Mouse (Mus musculus): ENCODE data around the gene Thrb. TPM values are rescaled to one million over a fixed set of nuclear protein-coding genes. Genes with fewer than 3 reads are reported as not detected.

Gene Thrb
- polyA plus RNA-seq (2016; fragmentation: Nextera tagmentation; extraction: Ambion mirVana): 1.3 and 1.9 TPM in 2 replicates

DNA sequence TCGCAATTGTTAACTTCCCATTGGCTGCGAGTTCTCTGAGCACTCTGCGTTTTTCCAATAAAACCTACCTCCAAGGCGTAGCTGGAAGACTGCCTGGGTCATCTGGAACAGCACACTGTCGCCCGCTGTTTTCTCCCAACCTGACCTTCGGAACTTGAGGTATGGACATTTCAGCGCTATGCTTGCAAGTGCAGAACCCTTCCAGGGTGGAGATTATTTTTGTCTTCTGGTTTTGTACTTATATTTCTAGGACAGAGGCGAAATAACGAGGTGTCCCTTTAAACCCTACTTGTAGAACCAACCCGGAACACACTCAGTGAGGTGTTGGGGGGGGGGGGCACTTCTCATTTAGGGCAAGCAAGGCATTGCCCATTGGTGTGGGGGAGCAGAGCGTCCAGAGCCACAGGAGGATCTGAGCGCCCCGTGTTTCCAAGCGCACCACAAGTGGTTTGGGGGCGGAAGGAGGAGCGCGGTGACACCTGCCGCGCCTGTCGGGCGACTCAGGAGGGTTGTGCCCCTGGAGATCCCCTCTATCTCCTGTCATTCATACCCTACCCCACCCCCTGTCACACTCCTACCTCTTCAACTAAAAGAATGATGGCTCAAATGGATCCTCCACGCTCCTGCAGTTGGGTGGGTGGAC, at the start of gene Thrb:
Gene Thrb, plus strand, starts transcription at position 576 of the 643 bp plus-strand sequence.
- H3K9me3 ChIP-seq: no peaks in the 10 kb centered on the region
- H3K4me3 ChIP-seq: peak within 1 kb of the TSS; percentile 63
- peaks cover 15% of the 10 kb centered on the region for H3K27me3 ChIP-seq
- no peak within 1 kb of the TSS for H3K27ac ChIP-seq (replicated peaks)
- ATAC-seq (ENCODE audit: low FRiP score, low read depth): no peak; the same call in none of the 2 replicates
- WGBS: 2% methylated on average over 23 of the region's 23 CpGs
- H3K9ac ChIP-seq (replicated peaks): peak within 1 kb of the TSS; percentile 69
- peak within 1 kb of the TSS; percentile 98 for H3K4me2 ChIP-seq (replicated peaks)
- H3K36me3 ChIP-seq: no peaks in the 10 kb centered on the region
- peaks cover 15% of the 10 kb centered on the region for H3K4me1 ChIP-seq

DNA sequence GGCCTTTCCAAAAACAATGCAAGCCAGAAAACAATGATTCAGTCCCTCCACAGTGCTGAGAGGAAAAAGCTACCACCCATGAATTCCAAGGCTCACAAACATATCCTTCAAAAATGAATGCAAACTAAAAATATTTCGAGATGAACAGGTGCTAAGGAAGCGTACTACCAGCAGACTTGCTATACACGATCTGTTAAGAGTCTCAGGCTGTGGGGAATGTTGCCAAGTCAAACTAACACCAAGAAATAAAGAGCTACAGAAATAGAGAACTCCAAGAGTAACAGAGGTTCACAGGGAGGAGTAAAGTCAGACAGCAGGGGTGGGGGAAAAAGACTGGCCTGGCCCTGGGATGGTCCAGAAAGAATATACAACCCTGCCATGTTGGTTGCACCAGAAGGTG, 38.4 kb upstream of the Thrb start:
- Histone ChIP-seq H3K4me3 (no peak overlapping the region), H3K9me3 (no peaks in the 10 kb centered on the region), H3K27me3 (no peaks in the 10 kb centered on the region), H3K4me2 (replicated peaks) (no peak overlapping the region), H3K9ac (replicated peaks) (no peak overlapping the region), H3K36me3 (no peaks in the 10 kb centered on the region), H3K27ac (replicated peaks) (no peak overlapping the region), H3K4me1 (no peaks in the 10 kb centered on the region)
- ATAC-seq (ENCODE audit: low FRiP score, low read depth): no peak
- 81% methylated on average over 3 of the region's 3 CpGs for WGBS

DNA sequence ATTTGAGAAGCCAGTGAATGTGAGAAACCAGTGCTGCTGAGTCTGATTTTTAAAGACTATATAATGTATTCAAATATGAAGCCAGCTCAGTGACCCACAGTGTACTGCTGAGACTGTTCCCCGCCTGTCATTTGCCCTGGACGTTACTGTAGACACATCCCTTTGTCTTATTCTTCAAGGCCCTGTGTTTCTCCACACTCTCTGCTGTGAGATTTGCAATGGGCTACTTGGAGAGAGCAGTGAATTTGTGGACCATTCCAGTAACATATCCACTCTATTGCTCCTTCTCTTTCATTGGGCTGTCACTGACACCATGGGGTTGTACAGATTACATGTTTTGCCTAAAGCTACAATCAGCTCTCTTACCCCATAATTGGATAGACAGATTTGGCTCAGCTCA, 36.1 kb upstream of the Thrb start:
- ATAC-seq (ENCODE audit: low FRiP score, low read depth): no peak; the same call in 1 of the 2 replicates
- 59% methylated on average over 2 of the region's 2 CpGs for WGBS
- H3K27me3 ChIP-seq: no peaks in the 10 kb centered on the region
- no peak overlapping the region for H3K9ac ChIP-seq (replicated peaks)
- H3K4me3 ChIP-seq: no peak overlapping the region
- H3K4me1 ChIP-seq: no peaks in the 10 kb centered on the region
- H3K9me3 ChIP-seq: no peaks in the 10 kb centered on the region
- no peak overlapping the region for H3K4me2 ChIP-seq (replicated peaks)
- no peaks in the 10 kb centered on the region for H3K36me3 ChIP-seq
- no peak overlapping the region for H3K27ac ChIP-seq (replicated peaks)

DNA sequence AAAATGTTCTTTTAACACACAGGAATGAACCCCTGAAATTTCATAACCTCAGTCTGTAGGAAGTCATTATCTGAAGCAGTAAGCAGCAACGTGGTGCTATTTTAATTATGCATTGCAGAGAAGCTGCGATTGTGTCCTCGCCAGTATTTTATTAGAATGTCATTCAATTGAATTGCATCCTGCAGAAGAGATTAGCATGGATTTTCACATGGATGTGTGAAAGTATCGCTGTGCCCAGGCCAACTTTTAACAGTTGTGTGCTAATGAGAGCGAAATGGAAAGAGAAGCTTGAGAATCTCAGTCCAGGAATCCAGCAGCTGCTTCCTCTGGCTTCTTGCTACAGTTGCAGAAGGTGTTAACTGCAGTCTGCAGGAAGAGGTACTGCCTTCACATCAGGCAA, 30.8 kb upstream of the Thrb start:
- H3K36me3 ChIP-seq: no peaks in the 10 kb centered on the region
- whole genome bisulfite sequencing: 67% methylated on average over 5 of the region's 5 CpGs
- H3K9ac ChIP-seq (replicated peaks): no peak overlapping the region
- H3K4me2 ChIP-seq (replicated peaks): no peak overlapping the region
- 0 out of 2 replicates have a peak, but pooled peaks cover 7% of the 10 kb centered on the region for H3K27me3 ChIP-seq
- H3K9me3 ChIP-seq: no peaks in the 10 kb centered on the region
- H3K4me1 ChIP-seq: peaks cover 6% of the 10 kb centered on the region; the same call in 1 of the 2 replicates
- H3K27ac ChIP-seq (replicated peaks): no peak overlapping the region
- no peak overlapping the region for H3K4me3 ChIP-seq
- ATAC-seq (ENCODE audit: low FRiP score, low read depth): no peak

DNA sequence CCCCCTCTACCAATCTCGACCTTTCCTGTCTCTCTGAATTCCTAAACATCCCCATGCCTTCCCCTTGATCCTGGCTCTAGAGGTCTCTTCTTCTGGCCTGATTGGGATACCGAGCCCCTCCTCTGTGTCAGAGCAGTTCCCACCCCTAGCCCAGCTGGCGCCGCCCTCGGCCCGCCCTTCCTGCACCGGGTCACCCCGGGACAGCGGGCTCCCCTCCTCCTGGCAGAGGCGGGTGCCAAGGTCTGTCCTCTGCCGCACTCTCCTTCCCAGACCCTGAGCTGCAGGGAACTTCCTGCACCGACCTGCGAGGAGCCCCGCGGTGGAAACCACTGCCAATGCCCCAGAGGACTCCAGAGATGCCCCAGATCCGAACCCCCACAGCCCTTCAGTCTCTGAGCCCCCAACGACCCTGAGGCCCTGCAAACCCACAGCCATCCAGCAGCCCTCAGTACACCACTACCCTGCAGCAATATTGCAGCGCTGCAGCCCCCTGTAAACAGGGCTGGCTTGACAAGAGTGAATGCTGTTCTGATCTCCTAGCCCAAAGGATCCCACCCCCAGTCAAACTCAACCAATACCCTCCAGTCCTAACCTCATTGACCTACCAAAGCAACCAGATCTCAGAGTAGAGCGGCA, 27.1 kb upstream of the Thrb start:
- Histone ChIP-seq H3K4me1 (peaks cover 6% of the 10 kb centered on the region; the same call in 1 of the 2 replicates), H3K27me3 (0 out of 2 replicates have a peak, but pooled peaks cover 7% of the 10 kb centered on the region), H3K4me2 (replicated peaks) (peak overlapping the region; percentile 44), H3K4me3 (0 out of 2 replicates have a peak overlapping the region, but pooled peaks have one; percentile 7), H3K9ac (replicated peaks) (no peak overlapping the region), H3K36me3 (no peaks in the 10 kb centered on the region), H3K27ac (replicated peaks) (no peak overlapping the region), H3K9me3 (no peaks in the 10 kb centered on the region)
- peak; percentile 73 for ATAC-seq (ENCODE audit: low FRiP score, low read depth)
- 8% methylated on average over 19 of the region's 19 CpGs for WGBS

DNA sequence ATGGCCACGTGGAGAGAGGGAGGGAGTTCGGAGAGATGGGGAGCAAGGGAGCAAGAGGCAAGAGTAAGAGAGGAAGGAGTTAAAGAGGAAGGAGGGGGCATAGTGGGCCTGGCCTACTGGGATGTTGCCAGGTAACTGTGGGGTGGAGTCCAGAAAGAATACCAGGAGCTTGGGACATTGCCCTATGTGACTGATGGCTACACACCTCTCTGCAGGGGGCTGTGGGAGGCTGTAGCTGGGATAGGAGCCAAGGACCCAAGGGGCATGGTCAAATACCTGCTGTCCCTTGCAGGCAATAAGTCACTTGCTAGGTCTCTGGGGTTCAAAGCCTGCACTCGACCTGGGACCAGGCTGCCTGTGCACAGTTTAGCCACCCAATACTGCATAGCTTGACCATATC, 23.1 kb upstream of the Thrb start:
- Histone ChIP-seq H3K27ac (replicated peaks) (no peak overlapping the region), H3K27me3 (0 out of 2 replicates have a peak, but pooled peaks cover 7% of the 10 kb centered on the region), H3K36me3 (no peaks in the 10 kb centered on the region), H3K4me2 (replicated peaks) (no peak overlapping the region), H3K9me3 (no peaks in the 10 kb centered on the region), H3K4me3 (no peak overlapping the region), H3K9ac (replicated peaks) (no peak overlapping the region), H3K4me1 (peaks cover 6% of the 10 kb centered on the region; the same call in 1 of the 2 replicates)
- no peak for ATAC-seq (ENCODE audit: low FRiP score, low read depth)
- WGBS: 65% methylated on average over 3 of the region's 3 CpGs

DNA sequence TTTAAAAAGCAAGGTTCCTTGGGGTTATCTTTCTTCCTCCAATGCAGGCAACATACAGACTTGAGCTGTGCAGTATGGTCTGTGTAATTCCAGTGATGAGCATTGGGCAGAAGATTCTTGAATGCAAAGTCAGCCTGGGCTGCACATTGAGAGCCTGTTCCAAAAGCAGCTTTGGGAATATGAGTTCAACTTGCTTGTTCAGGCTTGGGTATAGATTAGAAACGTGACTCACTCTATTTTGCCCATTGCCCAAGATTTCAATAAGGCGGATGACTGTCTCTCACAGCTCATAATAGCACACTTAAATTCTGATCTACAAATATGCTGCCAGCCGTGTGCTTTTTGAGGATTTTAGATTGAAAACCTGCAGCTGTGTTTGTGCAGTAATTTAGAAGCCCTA, 18.3 kb upstream of the Thrb start:
- Histone ChIP-seq H3K4me3 (no peak overlapping the region), H3K9ac (replicated peaks) (no peak overlapping the region), H3K27ac (replicated peaks) (no peak overlapping the region), H3K9me3 (no peaks in the 10 kb centered on the region), H3K36me3 (no peaks in the 10 kb centered on the region), H3K27me3 (no peaks in the 10 kb centered on the region), H3K4me2 (replicated peaks) (no peak overlapping the region), H3K4me1 (no peaks in the 10 kb centered on the region)
- 70% methylated on average over 3 of the region's 3 CpGs for WGBS
- no peak for ATAC-seq (ENCODE audit: low FRiP score, low read depth)

DNA sequence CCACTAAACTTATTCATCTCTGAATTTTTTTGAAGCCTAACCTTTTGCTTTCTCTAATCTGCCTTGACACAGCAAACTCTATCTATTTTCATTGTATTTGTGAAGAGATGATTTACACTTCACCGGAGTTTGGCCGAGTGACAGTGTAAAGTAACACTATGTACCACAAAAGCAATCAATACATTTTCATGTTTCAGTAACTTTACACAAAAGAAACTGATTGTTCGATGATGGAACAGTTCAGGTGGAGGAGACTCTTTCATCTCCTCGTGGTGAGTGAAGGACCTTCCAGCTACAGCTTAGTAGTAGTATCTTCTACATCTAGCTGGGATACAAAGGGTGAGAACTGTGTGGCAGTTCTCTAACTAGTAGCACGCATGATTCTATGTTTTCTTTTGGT, 5.0 kb upstream of the Thrb start:
- Histone ChIP-seq H3K36me3 (no peaks in the 10 kb centered on the region), H3K27ac (replicated peaks) (no peak overlapping the region)
- 61% methylated on average over 5 of the region's 5 CpGs for WGBS

DNA sequence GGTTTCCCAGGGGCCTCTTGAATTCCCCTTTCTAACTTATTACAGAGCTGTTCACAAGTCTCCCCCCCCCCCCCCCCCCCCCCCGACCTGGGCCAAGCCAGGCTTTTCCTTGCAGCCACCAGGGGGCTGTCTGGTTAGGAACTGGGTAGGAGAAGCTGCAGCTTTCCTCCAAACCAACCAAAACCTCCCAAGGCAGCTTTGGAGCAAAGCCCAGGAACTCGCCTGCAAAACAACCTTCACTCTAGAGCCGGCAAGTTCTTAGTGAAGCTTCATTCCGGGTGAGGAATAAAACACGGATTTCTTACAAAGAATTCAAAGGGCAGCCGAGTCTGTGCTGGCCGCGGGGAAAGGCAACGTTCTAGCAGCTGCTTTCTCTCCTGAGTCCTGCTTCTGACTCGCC, 1.0 kb upstream of the Thrb start:
- Histone ChIP-seq H3K4me3 (peak overlapping the region; percentile 63), H3K27me3 (peaks cover 15% of the 10 kb centered on the region), H3K4me2 (replicated peaks) (peak overlapping the region; percentile 98), H3K4me1 (peaks cover 15% of the 10 kb centered on the region), H3K9me3 (no peaks in the 10 kb centered on the region), H3K27ac (replicated peaks) (no peak overlapping the region), H3K9ac (replicated peaks) (no peak overlapping the region), H3K36me3 (no peaks in the 10 kb centered on the region)
- ATAC-seq (ENCODE audit: low FRiP score, low read depth): peak; percentile 3; the same call in 1 of the 2 replicates
- WGBS: under 1% methylated on average over 9 of the region's 10 CpGs

More for the DNA sequence above, 5.0 kb upstream of the Thrb start:
- H3K9ac ChIP-seq (replicated peaks): no peak overlapping the region
- H3K4me3 ChIP-seq: no peak overlapping the region
- peaks cover 6% of the 10 kb centered on the region for H3K27me3 ChIP-seq
- H3K9me3 ChIP-seq: no peaks in the 10 kb centered on the region
- H3K4me2 ChIP-seq (replicated peaks): no peak overlapping the region
- ATAC-seq (ENCODE audit: low FRiP score, low read depth): no peak
- H3K4me1 ChIP-seq: peaks cover 5% of the 10 kb centered on the region

DNA sequence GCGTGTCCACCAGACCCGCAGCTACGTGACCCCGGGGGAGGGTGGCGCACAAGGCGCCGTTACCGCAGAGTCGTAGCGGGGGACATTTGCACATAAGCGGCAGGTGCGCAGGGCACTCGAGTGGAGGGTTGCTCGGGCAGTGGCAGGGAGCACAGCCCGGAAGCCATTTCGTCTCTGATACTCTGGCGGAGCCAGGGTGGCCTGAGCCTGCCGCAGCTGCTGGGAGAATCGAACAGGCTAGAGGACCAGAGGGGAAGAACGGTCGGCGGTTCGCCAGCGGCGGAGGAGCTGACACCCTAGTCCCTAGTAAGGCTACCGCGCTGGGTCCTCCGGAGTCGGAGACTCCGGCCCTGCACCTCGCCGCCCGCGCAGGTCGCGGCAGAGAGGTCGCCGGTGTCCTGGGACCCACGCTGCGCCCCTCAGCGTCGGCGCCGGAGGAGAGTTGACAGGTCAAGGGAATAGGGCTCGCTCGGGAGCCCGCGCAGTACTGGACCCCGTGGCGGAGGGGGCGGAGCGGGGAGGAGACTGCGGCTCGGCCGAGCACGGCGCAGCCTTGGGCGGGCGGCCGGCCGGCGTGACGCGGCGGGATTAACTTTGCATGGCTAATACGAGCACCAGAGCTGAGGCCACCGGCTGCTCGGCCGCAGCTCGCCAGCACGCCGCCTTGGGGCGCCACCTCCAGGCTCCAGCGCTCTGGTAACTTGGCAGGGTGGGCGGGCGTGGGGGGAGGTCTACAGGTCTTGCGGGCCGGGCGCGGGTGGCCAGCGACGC, 453 bp downstream of the Thrb start:
- Histone ChIP-seq H3K9ac (replicated peaks) (peak overlapping the region; percentile 69), H3K4me1 (peaks cover 15% of the 10 kb centered on the region), H3K36me3 (no peaks in the 10 kb centered on the region), H3K9me3 (no peaks in the 10 kb centered on the region), H3K27me3 (peaks cover 15% of the 10 kb centered on the region), H3K4me2 (replicated peaks) (peak overlapping the region; percentile 98), H3K27ac (replicated peaks) (no peak overlapping the region), H3K4me3 (peak overlapping the region; percentile 63)
- under 1% methylated on average over 74 of the region's 82 CpGs for WGBS
- peak; percentile 96 for ATAC-seq (ENCODE audit: low FRiP score, low read depth)

DNA sequence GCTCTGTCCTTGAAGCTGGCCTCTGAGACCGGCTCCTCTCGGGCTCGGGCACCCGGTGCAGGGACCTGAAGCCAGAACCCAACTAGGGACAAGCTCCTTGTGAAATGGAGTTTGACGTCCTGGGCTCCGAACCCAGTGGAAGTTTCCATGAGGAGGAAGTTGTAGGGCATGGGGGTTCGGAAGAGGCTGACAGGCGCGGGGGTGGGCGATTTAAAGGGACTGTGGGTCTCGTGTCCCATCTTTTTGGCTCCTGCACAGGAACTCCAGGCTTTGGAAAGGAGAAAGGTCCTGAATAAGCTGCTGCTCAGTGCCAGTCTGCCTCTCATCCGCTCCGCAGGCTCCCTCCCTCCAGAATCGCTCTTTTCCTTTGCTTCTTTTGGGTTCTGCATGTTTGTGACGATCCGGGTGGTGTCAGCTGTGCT, 1.1 kb downstream of the Thrb start:
- H3K4me2 ChIP-seq (replicated peaks): peak overlapping the region; percentile 98
- 0% methylated on average over 16 of the region's 16 CpGs for WGBS
- no peaks in the 10 kb centered on the region for H3K9me3 ChIP-seq
- peak overlapping the region; percentile 69 for H3K9ac ChIP-seq (replicated peaks)
- peak overlapping the region; percentile 63 for H3K4me3 ChIP-seq
- peak; percentile 34; the same call in 1 of the 2 replicates for ATAC-seq (ENCODE audit: low FRiP score, low read depth)
- peaks cover 15% of the 10 kb centered on the region for H3K4me1 ChIP-seq
- H3K27me3 ChIP-seq: peaks cover 15% of the 10 kb centered on the region
- H3K27ac ChIP-seq (replicated peaks): no peak overlapping the region
- no peaks in the 10 kb centered on the region for H3K36me3 ChIP-seq

DNA sequence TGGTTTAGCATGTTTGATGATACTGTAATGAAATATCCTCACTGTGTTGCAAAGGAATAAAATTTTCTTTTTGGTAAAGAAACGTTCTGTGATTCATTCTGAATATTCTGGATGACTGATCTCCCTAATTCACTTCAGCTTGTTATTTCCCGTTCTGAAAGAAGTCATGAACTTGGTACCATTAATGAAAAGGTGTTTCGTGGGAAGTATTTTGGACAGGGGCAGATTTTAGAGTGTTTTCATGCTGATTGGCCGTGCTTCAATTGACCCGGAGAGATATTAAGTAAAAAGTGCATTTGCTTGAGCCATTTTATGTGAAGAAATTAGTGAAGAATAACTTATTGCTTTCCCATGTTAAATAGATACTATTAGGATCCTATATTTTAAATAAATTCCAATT, 2.0 kb downstream of the Thrb start:
- Histone ChIP-seq H3K36me3 (no peaks in the 10 kb centered on the region), H3K9ac (replicated peaks) (no peak overlapping the region), H3K4me3 (no peak overlapping the region), H3K4me2 (replicated peaks) (peak overlapping the region; percentile 98), H3K4me1 (peaks cover 15% of the 10 kb centered on the region), H3K9me3 (no peaks in the 10 kb centered on the region), H3K27me3 (peaks cover 15% of the 10 kb centered on the region), H3K27ac (replicated peaks) (no peak overlapping the region)
- WGBS: 37% methylated on average over 5 of the region's 5 CpGs
- no peak for ATAC-seq (ENCODE audit: low FRiP score, low read depth)

Data from midbrain, embryonic 12.5 days (tissue).